Mouse (Mus musculus): ENCODE measurements around the gene Rab3ip.

- TF ChIP-seq CTCF (IDR thresholded peaks at IDR 0.05; ENCODE audit: low read depth, low read length): no peak
- no peak for TF ChIP-seq POLR2AphosphoS5 (IDR thresholded peaks at IDR 0.05; ENCODE audit: insufficient replicate concordance, low read depth, low read length)
Observed at GRCm38 (mm10) chr10:116949111-116950008, 1.2 kb downstream of the Rab3ip start.
